Mouse (Mus musculus): ENCODE data around the gene Szrd1.

DNA sequence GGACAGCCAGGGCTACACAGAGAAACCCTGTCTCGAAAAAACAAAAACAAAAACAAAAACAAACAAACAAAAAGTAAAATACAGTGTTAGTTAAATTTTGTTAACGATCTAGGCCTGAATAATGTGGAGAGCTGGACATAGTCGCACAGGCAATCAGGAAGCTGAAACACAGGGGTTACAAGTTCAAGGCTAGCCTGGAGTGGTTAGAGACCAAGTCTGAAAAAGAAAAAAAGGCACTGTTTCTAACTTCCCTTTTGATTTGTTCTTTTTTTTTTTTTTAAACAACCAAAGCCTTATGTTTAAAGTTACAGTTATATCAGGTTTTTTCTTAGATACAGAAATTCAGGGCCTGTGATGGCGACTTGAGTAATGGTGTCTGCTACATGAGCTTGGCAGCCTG, 20.6 kb upstream of the Szrd1 start:
- TF ChIP-seq CTCF (IDR thresholded peaks at IDR 0.05; ENCODE audit: control insufficient read depth, insufficient read depth, insufficient read length), result no peak
- no peak for TF ChIP-seq MYOG (IDR thresholded peaks at IDR 0.05; ENCODE audit: control insufficient read depth, extremely low read depth, insufficient read length)

All from C2C12 (cell line).